Mouse (Mus musculus) hematopoietic stem cell, adult 5-6 weeks (primary cell): ENCODE measurements around the gene Med1. TPM values are rescaled to one million over a fixed set of nuclear protein-coding genes. Genes with fewer than 3 reads are reported as not detected.

Source experiments
- ATAC-seq, 2 experiments: fragments of 125-278 bp in 1 of 2; replicated peaks in 1 of 2; 2 replicates each; pipeline ENCODE4 v1.8.0; 2016 to 2017; ENCODE audit warnings: inconsistent platforms in 2 of 2, mild to moderate bottlenecking in 2 of 2, moderate number of reproducible peaks in 2 of 2, low read depth in 1 of 2, moderate TSS enrichment in 1 of 2; ENCODE audit not compliant: low FRiP score in 2 of 2, poor library complexity in 2 of 2, severe bottlenecking in 2 of 2, insufficient read depth in 1 of 2, low TSS enrichment in 1 of 2
- total RNA-seq: library from RNA; stranded (forward); fragments of 172-1452, 232-1000 nt; gene quantifications from 2 replicates; pipeline ENCODE4 v1.2.3, GENCODE M21; 2017

Gene Med1
- total RNA-seq, 1 experiment from 2014 or later: 69.4 TPM

DNA sequence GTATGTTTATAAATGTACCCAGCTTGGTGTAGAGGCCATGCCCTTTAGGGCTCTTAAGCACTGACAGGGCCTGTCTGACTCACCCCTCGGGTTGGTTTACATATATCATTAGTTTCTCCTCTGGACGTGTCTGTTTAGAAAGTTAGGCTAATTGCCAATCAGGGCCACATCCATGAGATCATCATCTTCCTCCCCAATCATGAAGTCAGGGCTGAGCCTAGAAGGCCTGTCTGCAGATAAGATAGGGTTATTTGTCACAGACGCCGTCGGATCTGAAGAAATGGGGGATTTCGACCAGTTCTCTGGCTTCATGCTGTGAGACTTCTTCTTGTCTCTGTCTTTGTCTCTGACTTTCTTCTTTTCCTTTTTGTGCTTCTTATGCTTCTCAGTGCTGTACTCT is 38.0 kb downstream of the Med1 start:
- ATAC-seq: no peak

DNA sequence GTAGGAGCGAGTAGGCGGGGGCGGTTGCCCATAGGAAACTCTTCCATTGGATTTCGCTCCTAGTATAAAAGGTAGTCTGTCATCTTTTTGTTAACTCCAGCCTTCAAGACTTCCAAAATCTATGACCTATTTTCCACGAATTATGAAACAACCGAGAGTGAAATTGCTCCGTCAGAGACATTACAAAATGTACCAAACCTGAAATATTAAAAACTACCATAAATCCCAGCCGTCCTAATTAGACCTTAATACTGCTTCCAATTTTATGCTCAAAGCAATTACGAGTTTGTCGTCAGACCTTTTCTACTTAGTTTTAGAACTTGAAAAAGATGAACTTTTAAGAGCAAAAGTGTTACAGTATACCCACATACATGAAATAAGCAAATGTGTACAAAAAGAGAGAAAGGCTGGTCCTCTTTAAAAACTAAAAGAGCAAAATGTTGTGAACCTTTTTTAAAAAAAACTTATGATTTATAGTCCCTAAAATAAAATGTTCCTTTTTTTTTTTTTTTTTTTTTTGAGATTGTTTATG is 42.4 kb downstream of the Med1 start:
- no peak for ATAC-seq

DNA sequence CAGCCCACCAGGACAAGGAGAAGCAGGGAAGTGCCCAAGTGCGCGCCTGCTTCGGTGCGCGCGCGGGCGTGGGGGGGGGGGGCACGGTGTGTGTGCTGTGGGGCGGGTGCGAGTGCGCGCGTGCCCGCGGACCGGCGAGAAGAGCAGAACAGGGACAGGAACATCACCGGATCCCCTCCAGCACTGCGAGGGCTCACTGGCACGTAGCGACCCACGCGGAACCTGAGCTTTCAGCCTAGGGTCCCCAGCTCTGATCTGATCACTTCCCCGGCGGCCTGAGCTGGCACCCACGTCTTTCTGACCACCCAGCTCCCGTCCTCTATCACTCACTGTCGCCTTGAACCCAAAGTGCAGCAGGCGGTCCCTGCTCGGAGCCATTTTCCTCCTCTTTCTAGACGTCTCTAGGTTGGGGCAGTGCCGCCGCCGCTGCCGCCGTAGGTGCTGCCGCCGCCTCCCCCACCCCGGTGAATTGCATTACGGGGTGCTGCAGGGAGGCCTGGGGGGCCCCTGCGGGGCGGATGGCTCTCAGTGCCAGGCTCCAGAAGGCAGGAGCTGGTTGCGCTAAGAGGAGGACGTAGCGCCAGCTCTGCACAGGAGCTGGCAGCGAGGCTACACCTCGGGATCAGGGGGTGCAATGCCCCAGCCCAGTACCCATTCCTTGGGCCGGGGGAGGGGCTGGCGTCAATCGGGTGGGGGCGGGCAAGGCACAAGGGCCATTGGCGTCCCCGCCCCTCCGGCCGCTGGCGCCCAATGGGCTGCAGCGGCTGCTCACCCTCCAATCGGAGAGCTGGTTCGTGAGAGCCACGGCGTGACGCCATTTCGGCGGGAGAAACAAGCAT is 43.1 kb downstream of the Med1 start, which contains the start of gene Fbxl20:
TSS of gene Fbxl20 (minus strand) at position 618 of the 839 bp plus-strand sequence.
- peak; percentile 85 to 86 for ATAC-seq

DNA sequence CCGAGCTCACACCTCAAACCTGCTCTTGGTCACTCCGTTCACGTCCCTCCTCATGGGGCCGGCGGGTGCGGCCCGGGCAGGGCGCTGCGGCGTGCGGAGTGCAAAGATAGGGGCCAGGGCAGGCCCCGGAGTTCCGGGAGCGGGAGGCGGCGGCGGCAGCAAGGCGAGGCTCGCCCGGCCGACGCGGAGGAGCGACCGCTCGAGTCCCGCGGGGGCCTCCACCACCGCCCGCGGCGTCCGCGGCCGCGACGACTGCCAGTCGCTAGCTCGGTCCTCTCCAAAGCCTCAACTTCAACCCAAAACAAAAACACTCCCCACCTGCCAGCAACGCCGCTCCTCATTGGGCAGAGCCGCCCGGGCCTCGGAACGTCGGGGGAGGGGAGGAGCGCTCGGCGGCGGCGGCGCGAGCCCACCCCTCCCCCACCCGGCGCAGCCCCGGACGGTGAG is 43.8 kb downstream of the Med1 start:
- ATAC-seq: peak; percentile 68

DNA sequence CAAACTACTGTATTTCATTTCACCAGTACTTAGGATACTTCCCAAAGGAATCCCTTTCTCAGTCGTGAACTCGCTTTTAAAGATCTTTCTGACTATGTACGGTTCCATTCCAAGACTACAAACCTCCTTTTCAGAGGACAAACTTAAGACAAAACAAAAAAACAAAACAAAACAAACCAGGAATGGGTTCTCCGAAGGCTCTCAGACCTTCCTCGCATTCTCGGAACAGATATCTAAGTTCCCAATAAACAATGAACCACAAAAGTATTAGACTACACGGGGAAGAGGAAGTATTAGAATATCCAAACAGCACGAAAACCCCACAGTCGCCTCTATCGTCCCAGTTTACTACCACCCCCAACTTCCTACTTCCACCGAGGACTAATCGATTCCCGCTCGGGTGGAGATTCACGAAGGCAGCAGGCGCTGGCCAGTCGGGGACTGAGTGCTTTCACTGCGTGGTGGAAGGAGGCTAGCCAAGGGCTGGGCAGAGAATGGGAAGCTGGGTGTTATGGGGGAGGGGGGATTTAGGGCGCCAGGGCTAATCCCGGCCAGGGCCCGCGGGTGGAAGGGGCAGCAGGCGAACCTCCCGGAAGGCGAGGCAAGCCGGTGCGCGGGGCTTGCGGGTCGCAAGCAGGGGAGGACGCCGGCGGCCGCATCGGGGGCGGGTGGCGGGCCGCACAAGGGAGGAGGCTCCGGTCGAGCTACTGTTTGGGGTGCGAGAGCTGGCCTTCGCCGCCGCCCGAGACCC is 44.4 kb downstream of the Med1 start:
- ATAC-seq: no peak

DNA sequence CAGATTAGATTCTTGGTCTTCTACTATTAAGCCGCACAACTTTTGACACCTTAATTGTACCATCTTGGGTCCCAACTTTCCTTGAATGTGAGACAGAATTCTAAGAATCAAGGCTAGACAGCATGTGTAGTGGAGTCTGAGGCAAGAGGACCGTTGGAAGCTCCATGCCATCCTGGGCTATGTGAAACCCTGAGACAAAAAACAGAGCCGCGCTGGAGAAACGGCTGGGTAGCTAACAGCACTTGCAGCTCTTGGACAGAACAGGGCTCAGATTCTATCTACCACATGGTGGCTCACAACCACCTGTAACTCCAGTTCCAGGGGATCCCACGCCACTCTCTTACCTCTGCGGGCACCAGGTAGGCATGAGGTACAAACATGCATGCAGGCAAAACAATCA is 47.2 kb downstream of the Med1 start:
- no peak for ATAC-seq

DNA sequence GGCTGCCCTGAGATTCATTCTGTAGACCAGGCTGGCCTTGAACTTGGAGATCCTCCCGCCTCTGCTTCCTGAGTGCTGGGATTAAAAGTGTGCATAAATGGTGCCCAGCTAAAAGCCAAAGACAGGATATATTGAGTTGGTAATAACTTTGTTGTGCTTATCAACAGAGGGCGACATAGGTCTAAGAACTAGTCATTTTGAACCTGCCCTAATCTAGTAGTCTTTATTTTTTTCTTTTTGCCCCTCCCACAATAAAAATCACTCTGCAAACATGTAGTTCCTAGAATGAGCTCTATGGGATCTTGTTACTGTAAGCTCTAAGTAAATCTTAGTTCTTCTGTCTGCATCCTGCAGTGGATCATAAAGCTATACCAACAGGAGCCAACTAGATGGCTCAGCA is 50.5 kb downstream of the Med1 start:
- ATAC-seq: no peak

DNA sequence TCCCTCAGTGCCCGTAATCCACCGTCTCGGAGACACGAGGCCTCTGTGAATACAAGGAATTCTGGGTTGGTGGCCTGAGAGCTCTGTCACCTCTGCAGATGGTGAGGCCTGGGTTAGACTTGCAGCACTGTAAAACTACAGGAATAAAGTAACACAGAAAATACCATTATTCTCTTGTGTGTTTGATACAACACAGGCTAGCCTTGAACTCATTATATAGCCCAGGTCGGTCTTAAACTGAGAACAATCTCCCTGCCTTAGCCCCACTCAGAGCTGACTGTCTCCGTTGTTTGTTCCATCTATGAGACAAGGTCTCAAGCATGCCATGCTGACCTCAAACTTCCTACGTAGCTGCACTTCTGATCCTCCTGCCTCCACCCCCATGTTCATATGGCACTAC is 54.2 kb downstream of the Med1 start:
- no peak for ATAC-seq

DNA sequence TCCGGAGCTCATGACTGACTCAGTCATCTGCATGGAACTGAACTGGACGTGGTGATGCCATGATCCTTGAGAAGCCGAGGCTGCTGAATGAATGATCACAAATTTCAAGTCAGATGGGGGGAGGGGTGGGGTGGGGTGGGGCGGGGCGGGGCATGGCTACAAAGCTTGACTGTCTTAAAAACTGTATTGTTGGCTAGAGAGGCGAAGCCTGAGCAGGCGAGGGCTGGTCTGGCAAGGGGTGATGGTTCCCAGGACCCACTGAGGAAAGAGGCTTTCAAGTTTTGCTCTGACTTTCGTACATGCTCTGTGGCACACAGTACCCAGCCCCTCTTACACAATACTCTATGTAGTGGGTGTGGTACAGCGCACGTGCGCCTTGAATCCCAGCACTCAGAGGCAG is 55.3 kb downstream of the Med1 start:
- ATAC-seq: no peak

DNA sequence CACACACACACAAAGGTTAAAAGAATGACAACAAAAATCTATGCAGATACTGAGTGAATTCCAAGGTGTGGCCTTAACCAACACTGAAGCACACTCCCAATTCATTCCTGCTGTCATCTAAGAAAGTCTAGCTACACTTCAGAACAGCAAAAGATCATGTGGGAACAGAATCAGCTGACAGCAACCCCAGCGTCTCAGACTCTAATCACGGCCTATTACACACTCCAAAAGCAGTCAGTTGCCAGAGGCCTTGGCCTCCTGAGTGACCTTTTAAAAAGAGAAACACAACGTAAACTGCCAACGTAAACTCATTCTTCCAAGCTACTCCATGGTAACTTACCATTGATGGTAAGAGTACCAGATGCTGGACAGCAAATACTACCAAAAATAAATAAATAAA is 58.1 kb downstream of the Med1 start:
- ATAC-seq: no peak

DNA sequence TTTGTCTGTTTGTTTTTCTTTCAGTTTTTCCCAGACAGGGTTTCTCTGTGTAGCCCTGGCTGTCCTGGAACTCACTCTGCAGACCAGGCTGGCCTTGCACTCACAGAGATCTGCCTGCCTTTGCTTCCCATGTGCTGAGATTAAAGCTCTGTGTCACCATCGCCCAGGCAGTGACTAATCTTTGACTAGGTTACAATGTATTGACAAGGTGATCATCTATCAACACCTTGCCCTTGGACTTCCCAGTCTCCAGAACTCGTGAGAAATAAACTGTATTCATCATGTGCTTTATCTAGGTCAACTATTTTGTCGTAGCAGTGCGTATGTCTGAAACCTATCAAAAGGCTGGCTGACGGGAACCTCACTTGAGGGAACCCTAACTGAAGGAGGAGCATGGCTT is 69.7 kb downstream of the Med1 start:
- no peak for ATAC-seq

DNA sequence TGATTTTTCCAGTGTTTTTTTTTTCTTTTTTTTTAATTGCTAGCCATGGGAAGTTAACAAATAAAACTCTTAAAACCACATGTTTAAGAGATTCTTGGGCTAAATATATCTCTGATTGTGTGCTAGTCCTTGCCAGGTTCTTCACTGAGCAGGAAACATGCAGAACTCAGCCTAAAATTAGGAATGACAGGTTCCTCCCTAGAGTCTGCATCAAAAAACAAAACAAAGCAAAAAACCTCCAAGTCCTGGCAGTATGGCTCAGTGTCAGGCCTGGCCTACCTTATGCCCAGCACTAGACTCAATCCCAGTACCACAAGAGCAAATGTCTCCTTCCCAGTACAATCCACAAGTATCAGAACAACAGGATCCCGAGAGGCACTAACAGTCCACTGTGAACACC is 78.7 kb downstream of the Med1 start:
- ATAC-seq: no peak

DNA sequence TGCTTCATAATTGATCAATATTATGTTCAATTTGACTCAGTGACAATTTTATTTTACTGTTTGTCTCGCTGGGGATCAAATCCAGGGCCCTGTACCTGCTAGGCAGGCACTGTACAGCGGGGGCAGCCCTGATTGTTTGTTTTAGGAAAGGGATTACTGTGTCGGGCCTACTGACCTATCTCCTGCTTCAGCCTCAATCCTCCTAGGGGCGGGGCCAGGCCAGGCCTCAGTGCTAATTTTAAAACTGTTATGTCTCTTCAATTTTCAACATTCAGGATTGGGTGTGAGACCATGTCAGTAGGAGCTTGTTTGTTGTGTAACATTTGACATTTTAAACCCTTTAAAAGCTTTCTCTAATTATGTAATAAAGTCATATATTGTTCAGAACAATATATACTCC is 79.6 kb downstream of the Med1 start:
- ATAC-seq: no peak

DNA sequence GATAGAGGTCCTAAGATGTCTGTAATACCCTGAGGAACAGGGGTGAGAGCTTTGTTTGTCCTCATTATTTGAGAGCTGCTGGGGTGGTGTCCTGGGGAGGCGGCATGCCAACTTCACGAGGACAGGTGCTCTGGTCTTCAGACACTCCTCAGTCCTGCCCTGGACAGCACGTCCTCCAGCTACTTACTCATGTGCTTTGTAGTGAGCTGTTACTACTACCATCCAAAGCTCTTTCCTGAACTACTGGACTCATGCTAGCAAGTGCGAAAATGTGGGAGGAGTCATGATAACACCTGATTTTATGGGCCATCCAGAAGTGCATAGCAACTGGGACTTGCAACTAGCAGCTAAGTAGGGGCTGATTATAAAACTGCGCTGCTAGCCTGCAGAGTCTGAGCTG is 83.4 kb downstream of the Med1 start:
- no peak for ATAC-seq

Other genes with a start within 250 kb of the Med1 start
- 0.56 and 5.5 TPM in 2 replicates for gene Plxdc1, start 206.8 kb downstream of the Med1 start, total RNA-seq
- gene Arl5c, start 197.1 kb downstream of the Med1 start, total RNA-seq: 1.3 and 3.2 TPM in 2 replicates
- 2.9 and 6.9 TPM in 2 replicates for gene Cacnb1, start 170.3 kb downstream of the Med1 start, total RNA-seq
- gene Rpl19, start 166.6 kb downstream of the Med1 start, total RNA-seq: 1,707 and 1,745 TPM in 2 replicates
- gene Stac2, start 139.8 kb downstream of the Med1 start, total RNA-seq: not detected in 2 replicates
- 24.8 and 26.5 TPM in 2 replicates for gene Fbxl20, start 42.9 kb downstream of the Med1 start, total RNA-seq
- gene Cdk12, start 9.8 kb upstream of the Med1 start, total RNA-seq: 68.2 and 73.3 TPM in 2 replicates
- gene Neurod2, start 136.4 kb upstream of the Med1 start, total RNA-seq: not detected in 2 replicates
- gene Ppp1r1b, start 155.1 kb upstream of the Med1 start, total RNA-seq: 0.30 TPM in 1 of 2 replicates, not detected in the other
- 16.5 and 24.5 TPM in 2 replicates for gene Stard3, start 165.1 kb upstream of the Med1 start, total RNA-seq
- 0.56 TPM in 1 of 2 replicates, not detected in the other for gene Tcap, start 190.5 kb upstream of the Med1 start, total RNA-seq
- not detected in 2 replicates for gene Pnmt, start 193.2 kb upstream of the Med1 start, total RNA-seq
- gene Pgap3, start 207.2 kb upstream of the Med1 start, total RNA-seq: 5.6 and 7.4 TPM in 2 replicates
- not detected in 2 replicates for gene Erbb2, start 219.2 kb upstream of the Med1 start, total RNA-seq
- gene Mien1, start 245.7 kb upstream of the Med1 start, total RNA-seq: 18.2 and 42.3 TPM in 2 replicates